Mouse (Mus musculus): ENCODE measurements around the gene Rbm18.

The Rbm18 gene

DNA sequence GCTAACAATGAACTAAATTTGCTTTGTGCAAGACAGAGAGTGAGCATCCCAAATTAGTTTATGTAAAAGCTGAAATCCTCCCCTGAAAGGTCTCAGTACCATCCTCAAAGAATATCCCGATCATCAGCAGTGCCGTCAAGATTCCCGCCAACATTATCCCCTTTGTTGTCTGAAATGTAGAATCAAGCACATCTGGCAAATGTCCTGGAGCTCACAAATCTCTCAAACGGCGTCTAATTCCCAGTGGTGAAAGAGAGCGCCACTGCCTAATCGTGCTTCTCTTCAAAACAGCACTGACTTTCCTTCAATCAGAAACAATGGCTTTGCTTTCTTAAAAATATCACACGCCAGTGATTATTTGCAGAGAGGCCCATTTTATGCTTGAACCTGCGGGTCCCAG is 69.4 kb downstream of the Rbm18 start:
- no peak for DNase-seq (ENCODE audit: low read depth)

Data from c-Kit-positive CD71-negative TER-119-negative erythroid progenitor cells, embryonic 14.5 days (primary cell).